Mouse (Mus musculus): ENCODE data around the gene Hcar2. TPM values are rescaled to one million over a fixed set of nuclear protein-coding genes. Genes with fewer than 3 reads are reported as not detected.

Hcar2 gene
- 1.9 and 2.6 TPM in 2 replicates for polyA plus RNA-seq (2012; rRNA removed)

GRCm38 (mm10) chr5:123865365-123865764 lies at the start of gene Hcar2:
Gene Hcar2, minus strand, starts transcription at chr5:123865499.
- WGBS, result 62% methylated on average over 12 of the region's 12 CpGs
- Histone ChIP-seq H3K36me3 (ENCODE audit: control insufficient read depth, insufficient read depth, low read length) (no peaks in the 10 kb centered on the region), H3K27me3 (replicated peaks; ENCODE audit: control insufficient read depth, insufficient read depth, low read length) (no peaks in the 10 kb centered on the region), H3K4me1 (ENCODE audit: control insufficient read depth, insufficient read depth, low read length) (no peaks in the 10 kb centered on the region), H3K27ac (ENCODE audit: insufficient read depth, low read depth, low read length) (no peak within 1 kb of the TSS), H3K4me3 (ENCODE audit: insufficient read depth, low read depth, low read length) (no peak within 1 kb of the TSS)
- TF ChIP-seq CTCF (conservative IDR thresholded peaks at IDR 0.05; ENCODE audit: insufficient read depth, insufficient read length, low read depth, low read length) (no peak), POLR2A (IDR thresholded peaks at IDR 0.05; ENCODE audit: low read depth, low read length) (no peak)
- no peak for DNase-seq

GRCm38 (mm10) chr5:123914852-123915251 lies 49.6 kb upstream of the Hcar2 start:
- no peaks in the 10 kb centered on the region for H3K4me1 ChIP-seq (ENCODE audit: control insufficient read depth, insufficient read depth, low read length)
- TF ChIP-seq CTCF (conservative IDR thresholded peaks at IDR 0.05; ENCODE audit: insufficient read depth, insufficient read length, low read depth, low read length), result no peak
- no peak for TF ChIP-seq POLR2A (IDR thresholded peaks at IDR 0.05; ENCODE audit: low read depth, low read length)
- no peak overlapping the region for H3K27ac ChIP-seq (ENCODE audit: insufficient read depth, low read depth, low read length)
- no peak overlapping the region for H3K4me3 ChIP-seq (ENCODE audit: insufficient read depth, low read depth, low read length)
- WGBS, result 82% methylated on average over 3 of the region's 3 CpGs
- DNase-seq, result no peak
- no peaks in the 10 kb centered on the region; the same call in 1 of the 2 replicates for H3K36me3 ChIP-seq (ENCODE audit: control insufficient read depth, insufficient read depth, low read length)
- no peaks in the 10 kb centered on the region for H3K27me3 ChIP-seq (replicated peaks; ENCODE audit: control insufficient read depth, insufficient read depth, low read length)

GRCm38 (mm10) chr5:123907631-123907977 lies 42.3 kb upstream of the Hcar2 start:
- no peak for TF ChIP-seq CTCF (conservative IDR thresholded peaks at IDR 0.05; ENCODE audit: insufficient read depth, insufficient read length, low read depth, low read length)
- TF ChIP-seq POLR2A (IDR thresholded peaks at IDR 0.05; ENCODE audit: low read depth, low read length), result no peak
- H3K27me3 ChIP-seq (replicated peaks; ENCODE audit: control insufficient read depth, insufficient read depth, low read length), result no peaks in the 10 kb centered on the region
- no peaks in the 10 kb centered on the region for H3K36me3 ChIP-seq (ENCODE audit: control insufficient read depth, insufficient read depth, low read length)
- WGBS, result 2% methylated on average over 10 of the region's 10 CpGs
- peaks cover 5% of the 10 kb centered on the region; the same call in 1 of the 2 replicates for H3K4me1 ChIP-seq (ENCODE audit: control insufficient read depth, insufficient read depth, low read length)
- H3K27ac ChIP-seq (ENCODE audit: insufficient read depth, low read depth, low read length), result no peak overlapping the region; the same call in 1 of the 2 replicates
- DNase-seq, result no peak
- H3K4me3 ChIP-seq (ENCODE audit: insufficient read depth, low read depth, low read length), result peak overlapping the region; percentile 86

GRCm38 (mm10) chr5:123906976-123907630 lies 41.8 kb upstream of the Hcar2 start, which contains the start of gene Denr:
Gene Denr, plus strand, starts transcription at chr5:123907175.
- DNase-seq, result peak; percentile 99
- Histone ChIP-seq H3K27ac (ENCODE audit: insufficient read depth, low read depth, low read length) (peak within 1 kb of the TSS; percentile 48), H3K36me3 (ENCODE audit: control insufficient read depth, insufficient read depth, low read length) (no peaks in the 10 kb centered on the region), H3K4me1 (ENCODE audit: control insufficient read depth, insufficient read depth, low read length) (peaks cover 5% of the 10 kb centered on the region; the same call in 1 of the 2 replicates), H3K27me3 (replicated peaks; ENCODE audit: control insufficient read depth, insufficient read depth, low read length) (no peaks in the 10 kb centered on the region), H3K4me3 (ENCODE audit: insufficient read depth, low read depth, low read length) (peak within 1 kb of the TSS; percentile 86)
- TF ChIP-seq POLR2A (IDR thresholded peaks at IDR 0.05; ENCODE audit: low read depth, low read length) (peak; percentile 60), CTCF (conservative IDR thresholded peaks at IDR 0.05; ENCODE audit: insufficient read depth, insufficient read length, low read depth, low read length) (peak; percentile 86)
- under 1% methylated on average over 61 of the region's 61 CpGs for WGBS

GRCm38 (mm10) chr5:123906146-123906975 lies 41.1 kb upstream of the Hcar2 start:
- Histone ChIP-seq H3K4me1 (ENCODE audit: control insufficient read depth, insufficient read depth, low read length) (peaks cover 5% of the 10 kb centered on the region; the same call in 1 of the 2 replicates), H3K36me3 (ENCODE audit: control insufficient read depth, insufficient read depth, low read length) (no peaks in the 10 kb centered on the region), H3K4me3 (ENCODE audit: insufficient read depth, low read depth, low read length) (no peak overlapping the region), H3K27me3 (replicated peaks; ENCODE audit: control insufficient read depth, insufficient read depth, low read length) (no peaks in the 10 kb centered on the region), H3K27ac (ENCODE audit: insufficient read depth, low read depth, low read length) (no peak overlapping the region)
- TF ChIP-seq POLR2A (IDR thresholded peaks at IDR 0.05; ENCODE audit: low read depth, low read length) (no peak), CTCF (conservative IDR thresholded peaks at IDR 0.05; ENCODE audit: insufficient read depth, insufficient read length, low read depth, low read length) (no peak)
- WGBS, result 59% methylated on average over 17 of the region's 17 CpGs
- DNase-seq, result no peak

GRCm38 (mm10) chr5:123904059-123904672 lies 38.9 kb upstream of the Hcar2 start:
- no peak for DNase-seq

More at GRCm38 (mm10) chr5:123904059-123904672, 38.9 kb upstream of the Hcar2 start:
- WGBS, result 73% methylated on average over 11 of the region's 11 CpGs
- H3K27me3 ChIP-seq (replicated peaks; ENCODE audit: control insufficient read depth, insufficient read depth, low read length), result no peaks in the 10 kb centered on the region
- no peaks in the 10 kb centered on the region for H3K36me3 ChIP-seq (ENCODE audit: control insufficient read depth, insufficient read depth, low read length)
- no peak overlapping the region for H3K4me3 ChIP-seq (ENCODE audit: insufficient read depth, low read depth, low read length)
- peaks cover 5% of the 10 kb centered on the region; the same call in 1 of the 2 replicates for H3K4me1 ChIP-seq (ENCODE audit: control insufficient read depth, insufficient read depth, low read length)
- TF ChIP-seq POLR2A (IDR thresholded peaks at IDR 0.05; ENCODE audit: low read depth, low read length) (no peak), CTCF (conservative IDR thresholded peaks at IDR 0.05; ENCODE audit: insufficient read depth, insufficient read length, low read depth, low read length) (peak; percentile 24; the same call in 1 of the 2 replicates)
- no peak overlapping the region for H3K27ac ChIP-seq (ENCODE audit: insufficient read depth, low read depth, low read length)

Data from kidney, adult 2 months (tissue).